Mouse (Mus musculus): ENCODE data around the gene Osbpl10.

DNA sequence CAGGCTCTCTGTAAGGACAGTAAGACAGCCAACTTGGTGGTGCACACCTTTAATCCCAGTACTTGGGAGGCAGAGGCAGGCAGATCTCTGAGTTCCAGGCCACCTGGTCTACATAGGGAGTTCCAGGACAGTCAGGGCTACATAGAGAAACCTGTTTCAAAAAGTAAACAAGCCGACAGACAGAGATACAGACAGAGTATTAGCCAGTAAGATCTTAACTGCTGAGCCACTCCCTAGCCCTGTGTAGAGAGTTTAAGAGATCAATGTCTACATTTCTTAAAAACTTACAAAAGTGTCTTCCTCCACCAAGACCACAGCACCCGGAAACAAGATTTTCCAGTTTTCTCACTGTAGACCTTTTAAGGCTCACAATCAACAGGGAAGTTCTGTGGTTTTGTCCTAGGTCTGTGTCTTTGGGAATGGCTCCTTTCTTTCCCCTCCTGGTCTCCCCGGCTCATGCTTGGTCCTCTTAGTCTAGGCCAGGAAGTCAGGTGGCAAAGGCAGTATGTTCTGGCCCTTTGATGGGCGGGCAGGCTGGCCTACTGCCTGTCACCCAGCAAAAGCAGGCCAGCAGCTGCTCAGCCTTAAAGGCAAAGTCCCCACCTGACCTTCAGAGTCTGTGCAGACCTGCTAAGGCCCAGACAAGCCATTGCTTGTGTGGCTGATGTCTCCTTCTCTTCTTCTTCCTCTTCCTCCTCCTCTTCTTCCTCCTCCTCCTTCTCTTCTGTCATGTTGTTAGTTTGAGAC lies 18.2 kb upstream of the Osbpl10 start:
- TF ChIP-seq CTCF (IDR thresholded peaks at IDR 0.05; ENCODE audit: low read depth, low read length) (no peak), EP300 (IDR thresholded peaks at IDR 0.05; ENCODE audit: insufficient read depth, low read depth, low read length) (no peak)

Data from ES-Bruce4 (cell line).